Mouse (Mus musculus) lung, embryonic 14.5 days (tissue): ENCODE data around the gene Rsbn1l. TPM values are rescaled to one million over a fixed set of nuclear protein-coding genes. Genes with fewer than 3 reads are reported as not detected.

Experiments used
- ATAC-seq: fragments of 200-750 bp; cut with Nextera tagmentation; 2 replicates; pipeline ENCODE4 v1.8.0; 2017; ENCODE audit warnings: mild to moderate bottlenecking, moderate TSS enrichment, moderate library complexity; ENCODE audit not compliant: insufficient read depth
- DNase-seq: peaks from one replicate; pipeline ENCODE4 v3.0.0-alpha.2; 2015
- H3K27ac ChIP-seq: fragments of 300-500 bp; sonication (generic); 2 replicates; pipeline ENCODE4 v1.5.1; 2014; ENCODE audit warnings: low read depth, mild to moderate bottlenecking, moderate library complexity
- H3K27me3 ChIP-seq: fragments of 300-500 bp; sonication (generic); 2 replicates; pipeline ENCODE4 v1.6.1; 2014; ENCODE audit warnings: low read length, control low read depth; ENCODE audit not compliant: insufficient read depth
- H3K36me3 ChIP-seq: fragments of 300-500 bp; sonication (generic); 2 replicates; pipeline ENCODE4 v1.6.1; 2014; ENCODE audit warnings: control low read depth; ENCODE audit not compliant: insufficient read depth
- H3K4me1 ChIP-seq: fragments of 300-500 bp; sonication (generic); 2 replicates; pipeline ENCODE4 v1.6.1; 2014; ENCODE audit warnings: antibody characterized with exemption, control low read depth; ENCODE audit not compliant: insufficient read depth
- H3K4me2 ChIP-seq: fragments of 300-500 bp; sonication (generic); 2 replicates; pipeline ENCODE4 v1.6.1; 2014; ENCODE audit warnings: mild to moderate bottlenecking
- H3K4me3 ChIP-seq: fragments of 300-500 bp; sonication (generic); 2 replicates; pipeline ENCODE4 v1.5.1; 2014; ENCODE audit warnings: low read depth, low read length
- H3K9ac ChIP-seq: fragments of 300-500 bp; sonication (generic); 2 replicates; pipeline ENCODE4 v1.6.1; 2014
- H3K9me3 ChIP-seq: fragments of 300-500 bp; sonication (generic); 2 replicates; pipeline ENCODE4 v1.6.1; 2016; ENCODE audit warnings: low read depth, low read length, control low read depth
- CTCF ChIP-seq: IDR thresholded peaks from 2 replicates; pipeline ENCODE4 v1.5.1; 2016; ENCODE audit warnings: antibody characterized with exemption, low read depth
- WGBS: fragments of 180-500 bp; shearing (Covaris S2); extraction: QIAGEN DNeasy Blood & Tissue Kit; methylation state at CpG from one replicate; pipeline ENCODE4 v1.1.7; 2014; 5-methylcytosine and 5-hydroxymethylcytosine counted together
- polyA plus RNA-seq: library from polyadenylated mRNA; unstranded; fragments of >200 nt; fragmentation: Nextera tagmentation; extraction: Ambion mirVana; gene quantifications from 2 replicates; pipeline ENCODE4 v1.2.1, GENCODE M21; 2014

The Rsbn1l gene
- polyA plus RNA-seq, 1 experiment from 2014 or later = 6.8 TPM

DNA sequence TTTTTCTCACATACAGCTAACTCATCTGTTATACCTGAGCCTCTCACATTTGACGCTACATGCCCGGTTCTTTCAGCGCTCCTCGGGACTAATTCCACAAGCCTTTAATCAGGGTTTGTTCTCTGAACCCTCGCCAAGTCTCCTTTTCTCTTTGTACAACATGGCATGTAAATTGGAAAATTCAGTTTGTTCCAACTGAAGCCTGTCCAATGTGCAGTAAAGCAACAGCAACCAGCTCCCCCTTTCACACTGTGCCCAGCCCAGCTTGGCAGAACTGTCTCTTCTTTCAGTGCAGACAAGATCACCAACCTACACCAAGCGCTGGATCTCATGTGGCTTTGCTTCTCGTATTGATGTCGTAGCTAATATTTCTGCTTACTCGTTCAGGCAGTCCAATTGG, 7.1 kb upstream of the Rsbn1l start:
- H3K4me1 ChIP-seq = no peaks in the 10 kb centered on the region
- no peaks in the 10 kb centered on the region for H3K36me3 ChIP-seq
- H3K27ac ChIP-seq = no peak overlapping the region
- no peak for ATAC-seq
- no peaks in the 10 kb centered on the region for H3K9me3 ChIP-seq
- no peak overlapping the region for H3K4me2 ChIP-seq
- DNase-seq = no peak
- no peak overlapping the region for H3K4me3 ChIP-seq
- H3K27me3 ChIP-seq = no peaks in the 10 kb centered on the region
- 91% methylated on average over 9 of the region's 9 CpGs for WGBS
- no peak overlapping the region for H3K9ac ChIP-seq
- TF ChIP-seq CTCF = no peak

DNA sequence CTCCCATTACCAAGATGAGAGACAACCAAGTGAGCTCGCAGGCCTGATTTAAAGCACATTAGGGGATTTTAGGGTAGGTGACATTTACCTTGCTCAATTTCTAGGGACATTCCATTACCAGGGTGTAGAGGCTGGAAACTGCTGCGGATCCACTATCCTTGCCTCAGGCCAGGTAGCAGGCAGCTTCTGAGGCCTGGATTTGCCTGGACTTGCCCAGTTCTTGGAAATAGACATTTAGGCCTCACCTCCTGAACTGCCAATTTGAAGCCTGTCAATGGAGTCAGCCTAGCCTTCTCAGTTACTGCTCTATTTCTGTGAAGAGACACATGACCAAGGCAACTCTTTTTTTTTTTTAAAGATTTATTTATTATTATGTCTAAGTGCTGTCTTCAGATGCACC, 4.7 kb upstream of the Rsbn1l start:
- no peaks in the 10 kb centered on the region for H3K27me3 ChIP-seq
- no peak for TF ChIP-seq CTCF
- no peak overlapping the region for H3K27ac ChIP-seq
- no peak overlapping the region for H3K4me2 ChIP-seq
- H3K9ac ChIP-seq = no peak overlapping the region
- H3K36me3 ChIP-seq = peaks cover 5% of the 10 kb centered on the region
- H3K4me1 ChIP-seq = no peaks in the 10 kb centered on the region
- no peak for DNase-seq
- peaks cover 7% of the 10 kb centered on the region; the same call in 1 of the 2 replicates for H3K9me3 ChIP-seq
- no peak for ATAC-seq
- H3K4me3 ChIP-seq = no peak overlapping the region
- WGBS = 84% methylated on average over 2 of the region's 2 CpGs

DNA sequence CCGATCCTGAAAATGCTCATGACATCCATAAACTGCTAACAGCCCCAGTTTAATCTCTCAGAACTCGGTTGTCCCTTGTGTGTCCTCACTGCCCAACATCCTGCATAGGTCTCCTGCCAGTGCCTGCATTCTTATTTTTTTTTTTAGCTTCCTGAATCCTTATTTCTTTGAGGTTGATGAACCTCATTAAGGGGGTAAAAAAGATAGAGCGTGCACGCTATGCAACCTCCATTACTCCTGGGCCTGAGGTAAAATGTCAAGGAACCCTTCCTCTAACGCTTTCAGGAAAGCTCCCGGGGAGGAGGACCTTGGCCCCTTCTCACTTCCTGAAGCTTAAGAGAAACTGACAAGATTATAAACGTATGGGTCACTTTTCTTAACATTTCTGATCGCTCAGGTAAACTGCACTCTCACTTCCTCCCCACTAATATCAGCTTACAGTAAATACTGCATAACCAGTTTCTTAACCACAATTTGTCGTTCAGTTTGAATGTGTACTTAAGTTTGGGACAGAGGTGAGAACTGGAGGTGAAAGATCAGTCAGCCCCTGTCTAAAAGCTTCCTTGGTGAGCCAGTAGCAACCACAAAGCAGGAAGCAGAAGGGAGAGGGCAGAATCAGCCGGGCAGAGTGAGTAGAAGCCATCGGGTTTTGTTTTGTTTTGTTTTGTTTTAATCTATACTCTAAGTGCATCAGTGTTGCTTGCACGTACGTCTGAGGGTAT, 923 bp downstream of the Rsbn1l start:
- Histone ChIP-seq H3K9me3 (peaks cover 7% of the 10 kb centered on the region; the same call in 1 of the 2 replicates), H3K4me2 (no peak overlapping the region), H3K4me1 (0 out of 2 replicates have a peak, but pooled peaks cover 4% of the 10 kb centered on the region), H3K27me3 (no peaks in the 10 kb centered on the region), H3K9ac (no peak overlapping the region), H3K4me3 (no peak overlapping the region), H3K27ac (no peak overlapping the region), H3K36me3 (peaks cover 5% of the 10 kb centered on the region)
- TF ChIP-seq CTCF = no peak
- no peak for DNase-seq
- WGBS = 50% methylated on average over 13 of the region's 13 CpGs
- no peak for ATAC-seq

DNA sequence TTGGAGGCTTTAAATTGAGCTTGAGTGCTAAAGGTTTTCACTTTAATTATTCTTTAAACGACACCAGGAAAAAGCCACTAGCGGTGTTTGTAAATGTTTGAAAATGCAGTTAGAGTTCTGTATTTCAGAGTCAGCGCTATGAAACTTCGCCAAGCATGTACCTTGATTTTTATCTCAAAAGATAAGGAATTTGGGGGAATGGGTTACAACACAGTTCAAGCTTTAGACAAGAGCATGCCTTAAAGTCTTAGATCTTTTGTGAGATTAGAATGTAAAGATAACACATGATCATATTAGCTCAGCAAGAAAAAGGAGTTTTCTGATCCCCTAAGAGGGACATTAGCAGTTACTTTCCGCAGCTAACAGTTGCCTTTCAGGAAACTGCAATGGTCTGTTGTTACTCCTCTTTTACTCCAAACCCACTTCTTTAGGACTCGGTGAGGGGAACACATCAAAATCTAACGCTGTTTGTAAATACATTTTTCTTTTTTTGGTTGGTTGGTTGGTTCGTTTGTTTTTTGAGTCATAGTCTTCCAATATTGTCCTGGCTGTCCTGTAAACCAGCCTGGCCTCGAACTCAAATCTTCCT, 3.8 kb downstream of the Rsbn1l start:
- Histone ChIP-seq H3K4me1 (peaks cover 10% of the 10 kb centered on the region; the same call in 1 of the 2 replicates), H3K9ac (peak overlapping the region; percentile 94), H3K9me3 (peaks cover 7% of the 10 kb centered on the region; the same call in 1 of the 2 replicates), H3K4me2 (peak overlapping the region; percentile 71), H3K27ac (peak overlapping the region; percentile 98), H3K36me3 (peaks cover 5% of the 10 kb centered on the region), H3K4me3 (peak overlapping the region; percentile 93), H3K27me3 (no peaks in the 10 kb centered on the region)
- DNase-seq = peak; percentile 14
- WGBS = 15% methylated on average over 9 of the region's 9 CpGs
- ATAC-seq = no peak
- no peak for TF ChIP-seq CTCF

DNA sequence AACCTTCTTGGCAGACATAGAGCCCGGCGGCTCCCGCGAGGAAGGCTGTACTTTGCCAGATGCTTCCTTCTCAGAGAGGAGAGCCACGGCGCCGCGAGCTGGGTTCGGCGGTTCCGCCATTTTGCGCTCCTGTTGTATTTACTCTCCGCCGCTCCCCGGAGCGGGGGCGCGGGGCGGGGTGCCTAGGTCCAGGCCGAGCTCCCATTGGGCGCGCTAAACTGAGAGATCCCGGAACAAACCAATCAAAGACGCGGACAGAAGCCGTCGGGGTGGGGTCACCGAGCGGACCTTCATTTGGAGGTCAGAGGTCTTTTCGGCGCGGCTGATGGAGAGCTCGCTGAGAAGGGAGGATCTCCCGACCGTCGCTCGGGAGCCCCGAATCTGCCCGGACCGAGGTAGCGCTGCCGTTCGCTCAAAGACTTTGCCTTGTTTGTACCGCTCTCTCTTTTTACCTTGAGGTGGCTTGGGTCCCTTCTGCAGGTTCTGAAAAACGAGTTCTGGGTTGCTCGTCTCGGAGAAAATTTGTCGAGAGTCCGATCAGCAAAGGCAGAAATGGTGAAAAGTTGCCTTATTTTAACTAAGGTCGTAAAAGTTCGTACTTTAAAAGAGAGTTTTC, 4.4 kb downstream of the Rsbn1l start:
- TF ChIP-seq CTCF = no peak
- ATAC-seq = peak; percentile 100
- WGBS = under 1% methylated on average over 51 of the region's 51 CpGs

GRCm38 (mm10) chr5:20950855-20951650, 5.1 kb downstream of the Rsbn1l start:
- Histone ChIP-seq H3K9me3 (no peaks in the 10 kb centered on the region), H3K4me3 (peak overlapping the region; percentile 93), H3K9ac (peak overlapping the region; percentile 94), H3K36me3 (no peaks in the 10 kb centered on the region), H3K4me2 (peak overlapping the region; percentile 73), H3K4me1 (peaks cover 10% of the 10 kb centered on the region; the same call in 1 of the 2 replicates), H3K27ac (peak overlapping the region; percentile 98), H3K27me3 (no peaks in the 10 kb centered on the region)
- peak; percentile 76 for DNase-seq
- ATAC-seq = peak; percentile 72
- TF ChIP-seq CTCF = no peak
- WGBS = under 1% methylated on average over 81 of the region's 88 CpGs

More for the DNA sequence above, 4.4 kb downstream of the Rsbn1l start:
- Histone ChIP-seq H3K4me1 (peaks cover 10% of the 10 kb centered on the region; the same call in 1 of the 2 replicates), H3K4me2 (peak overlapping the region; percentile 73), H3K9ac (peak overlapping the region; percentile 94), H3K4me3 (peak overlapping the region; percentile 93), H3K27ac (peak overlapping the region; percentile 98), H3K36me3 (peaks cover 1% of the 10 kb centered on the region), H3K9me3 (peaks cover 3% of the 10 kb centered on the region; the same call in 1 of the 2 replicates), H3K27me3 (no peaks in the 10 kb centered on the region)
- DNase-seq = peak; percentile 98
